Mouse (Mus musculus) liver, adult 2 months (tissue): ENCODE data around the gene Hist1h2af. TPM values are rescaled to one million over a fixed set of nuclear protein-coding genes. Genes with fewer than 3 reads are reported as not detected.
"Not testable (repeated sequence)": the region's sequence is repeated elsewhere in the genome, so short reads cannot be mapped to it uniquely, and the experiment has no call there.

Source experiments
- DNase-seq: peaks from one replicate; pipeline ENCODE4 v3.0.0-alpha.2; 2011; ENCODE audit warnings: low read depth, low spot score; ENCODE audit errors: extremely low read depth
- H3K27ac ChIP-seq: fragments of 200-500 bp; replicated peaks from 2 replicates; pipeline ENCODE4 v1.5.1; 2012; ENCODE audit warnings: low read depth, mild to moderate bottlenecking, control low read depth, inconsistent platforms, low read length; ENCODE audit not compliant: insufficient read depth
- H3K27me3 ChIP-seq: fragments of 200-500 bp; 2 replicates; pipeline ENCODE4 v1.6.1; 2012; ENCODE audit warnings: mild to moderate bottlenecking, moderate library complexity, low read length, inconsistent platforms; ENCODE audit not compliant: control insufficient read depth, insufficient read depth
- H3K36me3 ChIP-seq: fragments of 200-500 bp; 2 replicates; pipeline ENCODE4 v1.6.1; 2012; ENCODE audit warnings: low read length, inconsistent platforms; ENCODE audit not compliant: control insufficient read depth, insufficient read depth
- H3K4me1 ChIP-seq: fragments of 200-500 bp; 2 replicates; pipeline ENCODE4 v1.6.1; 2011; ENCODE audit warnings: low read length; ENCODE audit not compliant: control insufficient read depth, insufficient read depth
- H3K4me3 ChIP-seq: fragments of 200-500 bp; 2 replicates; pipeline ENCODE4 v1.5.1; 2011; ENCODE audit warnings: low read depth, mild to moderate bottlenecking, control low read depth, low read length, moderate library complexity; ENCODE audit not compliant: insufficient read depth
- H3K79me2 ChIP-seq: fragments of 200-500 bp; 2 replicates; pipeline ENCODE4 v1.6.1; 2012; ENCODE audit warnings: inconsistent platforms, mild to moderate bottlenecking, low read length, moderate library complexity; ENCODE audit not compliant: control insufficient read depth, insufficient read depth
- H3K9ac ChIP-seq: fragments of 200-500 bp; 2 replicates; pipeline ENCODE4 v1.6.1; 2012; ENCODE audit warnings: low read depth, mild to moderate bottlenecking, control low read depth, inconsistent platforms, low read length
- CTCF ChIP-seq: fragments of 200-500 bp; IDR thresholded peaks from 2 replicates; pipeline ENCODE4 v1.5.1; 2011; ENCODE audit warnings: low read depth, low read length, control low read depth
- POLR2A ChIP-seq: fragments of 200-500 bp; IDR thresholded peaks from 2 replicates; pipeline ENCODE4 v1.6.1; 2011; ENCODE audit warnings: low read length, control low read depth; ENCODE audit not compliant: insufficient read depth; ENCODE audit errors: extremely low read depth
- WGBS: fragments of 180-500 bp; shearing (Covaris S2); methylation state at CpG from one replicate; pipeline ENCODE4 v1.1.7; 2018; 5-methylcytosine and 5-hydroxymethylcytosine counted together
- polyA plus RNA-seq: library from polyadenylated mRNA; depleted of rRNA; stranded (reverse); fragments of >200 nt; gene quantifications from 2 replicates; pipeline ENCODE4 v1.2.3, GENCODE M21; 2012
- total RNA-seq: library from RNA; depleted of rRNA; stranded (reverse); fragments of >200 nt; gene quantifications from 2 replicates; pipeline ENCODE4 v1.2.3, GENCODE M21; 2014

Gene Hist1h2af
- total and polyA plus RNA-seq, 2 experiments: 2.9 to 9.2 TPM

DNA sequence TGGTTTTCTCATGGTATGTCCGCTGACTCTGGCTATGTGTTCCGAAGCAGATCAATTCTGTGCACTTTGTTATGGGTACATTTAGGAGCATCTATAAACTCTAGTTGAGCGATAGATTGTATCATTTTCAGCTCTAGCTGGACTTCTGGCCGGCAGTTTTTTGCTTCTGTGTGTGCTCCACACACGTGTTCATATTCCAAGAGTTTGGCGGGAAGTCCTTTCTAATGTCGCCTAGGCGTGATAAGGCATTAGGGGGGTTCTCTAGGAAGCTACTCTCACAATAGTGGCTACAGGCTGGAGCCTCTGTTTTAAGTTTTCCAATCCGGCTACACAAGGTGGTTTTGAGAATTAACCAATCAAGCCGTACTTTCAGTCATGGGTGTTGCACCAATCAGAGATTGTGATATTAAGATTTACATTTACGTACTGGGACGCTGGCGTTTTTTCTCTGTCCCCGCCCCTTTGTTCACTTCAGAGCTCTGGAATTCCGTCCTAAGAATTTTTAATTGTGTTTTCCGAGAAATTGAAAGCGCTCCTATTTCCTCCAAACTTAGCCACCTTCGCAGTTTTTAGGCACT, 22.2 kb downstream of the Hist1h2af start:
- Histone ChIP-seq H3K4me1 (0 out of 2 replicates have a peak, but pooled peaks cover 2% of the 10 kb centered on the region), H3K79me2 (no peaks in the 10 kb centered on the region), H3K36me3 (no peaks in the 10 kb centered on the region), H3K4me3 (peak overlapping the region; percentile 66), H3K27ac (peak overlapping the region; percentile 24), H3K9ac (peak overlapping the region; percentile 43), H3K27me3 (no peaks in the 10 kb centered on the region)
- TF ChIP-seq CTCF (no peak), POLR2A (no peak)
- WGBS: under 1% methylated on average over 18 of the region's 18 CpGs
- DNase-seq: peak; percentile 91

DNA sequence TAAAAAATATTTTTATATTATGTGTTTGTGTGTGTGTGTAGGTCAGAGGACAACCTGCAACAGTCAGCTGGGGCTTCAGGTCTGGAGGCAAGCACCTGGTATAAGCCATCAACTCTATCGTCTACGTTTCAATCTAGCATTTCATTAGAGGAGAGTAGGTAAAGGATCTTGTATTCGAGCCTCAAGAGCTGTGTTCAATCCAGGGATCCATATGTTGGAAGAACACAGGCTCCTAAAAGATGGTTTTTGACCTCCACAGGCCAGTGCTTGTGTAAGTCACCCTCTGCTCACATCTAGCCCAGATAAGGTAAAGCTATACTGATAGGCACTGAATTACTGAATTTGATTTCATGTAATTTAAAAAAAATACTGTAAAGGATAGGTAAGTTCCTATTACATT, 23.2 kb downstream of the Hist1h2af start:
- H3K27me3 ChIP-seq: no peaks in the 10 kb centered on the region
- H3K36me3 ChIP-seq: no peaks in the 10 kb centered on the region
- H3K4me1 ChIP-seq: 0 out of 2 replicates have a peak, but pooled peaks cover 2% of the 10 kb centered on the region
- WGBS: 44% methylated on average over 3 of the region's 3 CpGs
- no peaks in the 10 kb centered on the region for H3K79me2 ChIP-seq
- no peak for TF ChIP-seq CTCF
- TF ChIP-seq POLR2A: no peak
- no peak for DNase-seq
- no peak overlapping the region for H3K27ac ChIP-seq
- H3K4me3 ChIP-seq: no peak overlapping the region
- no peak overlapping the region for H3K9ac ChIP-seq

DNA sequence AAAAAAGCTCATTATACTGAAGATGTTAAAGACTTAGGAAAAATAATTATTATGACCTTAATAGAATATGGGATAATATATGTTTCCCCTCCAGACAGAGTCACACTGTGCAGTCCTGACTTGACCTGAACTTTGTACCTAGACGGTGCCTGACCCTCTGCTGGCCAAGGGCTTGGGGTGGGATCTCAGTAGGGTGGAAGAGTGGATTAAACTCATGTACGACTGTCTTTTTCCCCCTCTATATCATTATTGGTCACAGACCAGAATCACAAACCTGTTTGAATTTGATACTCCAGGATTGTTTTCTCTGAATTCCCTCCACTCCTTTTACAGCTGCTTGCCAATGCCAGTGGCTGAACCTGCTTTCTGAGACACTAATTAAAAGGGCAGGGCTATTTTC, 27.0 kb downstream of the Hist1h2af start:
- not testable (repeated sequence) for H3K9ac ChIP-seq, H3K36me3 ChIP-seq, H3K4me1 ChIP-seq, H3K79me2 ChIP-seq, H3K4me3 ChIP-seq, H3K27ac ChIP-seq, DNase-seq, H3K27me3 ChIP-seq
- 9% methylated on average over 2 of the region's 2 CpGs for WGBS

DNA sequence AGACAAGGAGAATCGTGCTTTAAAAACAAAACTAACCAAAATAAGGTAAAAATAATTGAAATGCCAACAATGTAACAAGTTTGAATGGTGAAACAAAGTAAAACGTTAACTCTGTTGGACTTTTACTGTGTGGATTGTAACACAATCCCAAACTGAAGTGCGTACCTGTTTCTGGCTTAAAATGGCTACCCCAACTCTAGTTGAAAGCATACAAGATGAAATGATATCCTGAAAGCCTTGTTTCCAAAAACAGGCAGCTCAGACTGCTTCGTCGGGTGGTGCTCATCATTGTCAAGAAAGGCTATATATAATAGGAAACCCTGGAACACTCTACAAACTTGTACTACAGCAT, 27.8 kb downstream of the Hist1h2af start:
- H3K79me2 ChIP-seq, H3K27me3 ChIP-seq, H3K4me1 ChIP-seq, H3K36me3 ChIP-seq, DNase-seq, H3K27ac ChIP-seq: not testable (repeated sequence)
- 0% methylated on average over 2 of the region's 5 CpGs for WGBS
- Histone ChIP-seq H3K4me3 (peak overlapping the region; percentile 59), H3K9ac (peak overlapping the region; percentile 60)

DNA sequence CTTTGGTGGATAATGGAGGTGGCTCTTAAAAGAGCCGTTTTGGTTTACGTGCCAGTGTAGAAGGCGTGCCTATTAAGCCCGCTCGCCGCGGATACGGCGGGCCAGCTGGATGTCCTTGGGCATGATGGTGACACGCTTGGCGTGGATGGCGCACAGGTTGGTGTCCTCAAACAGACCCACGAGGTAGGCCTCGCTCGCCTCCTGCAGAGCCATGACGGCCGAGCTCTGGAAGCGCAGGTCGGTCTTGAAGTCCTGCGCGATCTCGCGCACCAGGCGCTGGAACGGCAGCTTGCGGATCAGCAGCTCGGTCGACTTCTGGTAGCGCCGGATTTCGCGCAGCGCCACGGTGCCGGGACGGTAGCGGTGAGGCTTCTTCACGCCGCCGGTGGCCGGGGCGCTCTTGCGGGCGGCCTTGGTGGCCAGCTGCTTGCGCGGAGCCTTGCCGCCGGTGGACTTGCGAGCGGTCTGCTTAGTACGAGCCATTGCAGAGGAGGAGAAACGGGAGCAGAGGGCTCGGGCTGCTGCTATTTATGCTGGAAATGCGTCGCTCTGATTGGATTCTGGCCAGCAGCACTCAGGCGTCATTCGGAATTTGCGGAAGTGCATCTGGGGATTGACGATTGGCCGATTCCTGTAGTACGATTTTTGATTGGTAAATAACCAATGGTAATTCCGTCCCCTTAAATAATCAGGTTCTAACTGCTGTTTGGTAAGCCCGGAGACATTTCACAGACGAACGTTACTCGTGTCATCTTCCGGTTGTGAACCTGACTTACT, 28.4 kb downstream of the Hist1h2af start, which contains the start of gene Hist1h3e:
TSS of gene Hist1h3e (minus strand) at position 487 of the 777 bp plus-strand sequence.
- WGBS: under 1% methylated on average over 60 of the region's 67 CpGs
- peak; percentile 94 for TF ChIP-seq POLR2A
- peak within 1 kb of the TSS; percentile 61 for H3K4me3 ChIP-seq
- H3K4me1 ChIP-seq, H3K27me3 ChIP-seq, H3K79me2 ChIP-seq, H3K36me3 ChIP-seq: not testable (repeated sequence)
- H3K9ac ChIP-seq: peak within 1 kb of the TSS; percentile 71
- DNase-seq: peak; percentile 99
- peak within 1 kb of the TSS; percentile 90 for H3K27ac ChIP-seq

DNA sequence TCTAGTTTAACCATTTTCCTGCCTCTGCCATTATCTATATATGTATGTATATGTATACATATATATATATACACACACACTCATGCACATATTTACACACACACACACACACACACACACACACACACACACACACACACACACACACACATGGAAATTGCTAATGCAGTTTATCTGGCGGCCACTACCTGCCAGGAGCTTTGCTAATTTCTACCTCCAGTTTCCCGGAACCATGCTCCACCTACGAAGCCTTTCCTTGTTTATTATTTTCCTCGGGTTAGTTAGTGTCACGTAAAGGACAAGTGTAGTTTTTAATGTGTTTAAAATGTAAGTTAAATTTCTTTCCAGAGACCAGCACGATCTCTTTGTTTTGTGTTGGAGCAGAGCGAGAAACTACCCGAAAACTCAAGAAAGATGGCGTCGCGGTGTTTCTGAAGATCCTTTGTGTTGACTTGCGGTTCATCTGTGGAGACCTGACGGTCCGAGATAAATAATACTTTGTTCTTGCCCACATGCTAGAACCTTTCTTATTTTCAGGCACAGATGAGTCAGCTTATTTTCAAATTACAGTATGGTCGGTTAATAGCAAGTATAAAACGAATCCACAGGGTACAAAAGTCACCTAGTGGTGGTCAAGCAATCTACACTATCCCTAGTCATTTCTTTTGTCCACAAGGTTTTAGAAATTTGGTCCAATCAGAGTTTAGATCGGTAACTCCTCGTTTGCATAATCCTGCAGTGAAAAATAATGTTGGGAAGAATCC, 29.2 kb downstream of the Hist1h2af start:
- 0 out of 2 replicates have a peak, but pooled peaks cover 4% of the 10 kb centered on the region for H3K4me1 ChIP-seq
- 1% methylated on average over 18 of the region's 18 CpGs for WGBS
- peak overlapping the region; percentile 90 for H3K27ac ChIP-seq
- H3K27me3 ChIP-seq: no peaks in the 10 kb centered on the region
- peak; percentile 19; the same call in 1 of the 2 replicates for TF ChIP-seq CTCF
- no peak for TF ChIP-seq POLR2A
- H3K79me2 ChIP-seq: no peaks in the 10 kb centered on the region
- peak overlapping the region; percentile 61 for H3K9ac ChIP-seq
- peak; percentile 82 for DNase-seq
- no peaks in the 10 kb centered on the region for H3K36me3 ChIP-seq
- peak overlapping the region; percentile 56 for H3K4me3 ChIP-seq
